Mouse (Mus musculus) hindbrain, embryonic 12.5 days (tissue): ENCODE data around the gene Foxo3. TPM values are rescaled to one million over a fixed set of nuclear protein-coding genes. Genes with fewer than 3 reads are reported as not detected.

Experiments
- ATAC-seq: fragments of 200-750 bp; cut with Nextera tagmentation; 2 replicates; pipeline ENCODE4 v1.8.0; 2017; ENCODE audit warnings: moderate TSS enrichment; ENCODE audit not compliant: low FRiP score
- H3K27ac ChIP-seq: fragments of 300-500 bp; sonication (generic); 2 replicates; pipeline ENCODE4 v1.5.1; 2016; ENCODE audit warnings: mild to moderate bottlenecking
- H3K27me3 ChIP-seq: fragments of 300-500 bp; sonication (generic); 2 replicates; pipeline ENCODE4 v1.6.1; 2016; ENCODE audit warnings: mild to moderate bottlenecking
- H3K36me3 ChIP-seq: fragments of 300-500 bp; sonication (generic); 2 replicates; pipeline ENCODE4 v1.6.1; 2016; ENCODE audit warnings: mild to moderate bottlenecking
- H3K4me1 ChIP-seq: fragments of 300-500 bp; sonication (generic); 2 replicates; pipeline ENCODE4 v1.6.1; 2016
- H3K4me2 ChIP-seq: fragments of 300-500 bp; sonication (generic); replicated peaks from 2 replicates; pipeline ENCODE4 v1.6.1; 2016; ENCODE audit warnings: mild to moderate bottlenecking
- H3K4me3 ChIP-seq: fragments of 300-500 bp; sonication (generic); 2 replicates; pipeline ENCODE4 v1.5.1; 2016; ENCODE audit warnings: mild to moderate bottlenecking
- H3K9ac ChIP-seq: fragments of 300-500 bp; sonication (generic); 2 replicates; pipeline ENCODE4 v1.6.1; 2016; ENCODE audit warnings: mild to moderate bottlenecking, moderate library complexity
- H3K9me3 ChIP-seq: fragments of 300-500 bp; sonication (generic); replicated peaks from 2 replicates; pipeline ENCODE4 v1.6.1; 2016; ENCODE audit warnings: mild to moderate bottlenecking
- WGBS: fragments of 180-500 bp; shearing (Covaris S2); methylation state at CpG from one replicate; pipeline ENCODE4 v1.1.7; 2016; 5-methylcytosine and 5-hydroxymethylcytosine counted together
- polyA plus RNA-seq: library from polyadenylated mRNA; unstranded; fragments of >200 nt; fragmentation: Nextera tagmentation; extraction: Ambion mirVana; gene quantifications from 2 replicates; pipeline ENCODE4 v1.2.1, GENCODE M21; 2016

Foxo3 gene
- polyA plus RNA-seq, 1 experiment from 2014 or later, result 5.0 TPM

GRCm38 (mm10) chr10:42186941-42187401, 89.6 kb downstream of the Foxo3 start:
- H3K4me3 ChIP-seq, result no peak overlapping the region
- no peak overlapping the region for H3K4me2 ChIP-seq
- H3K4me1 ChIP-seq, result peaks cover 10% of the 10 kb centered on the region
- H3K36me3 ChIP-seq, result peaks cover 21% of the 10 kb centered on the region; the same call in 1 of the 2 replicates
- H3K9me3 ChIP-seq, result no peaks in the 10 kb centered on the region
- no peak for ATAC-seq
- H3K9ac ChIP-seq, result no peak overlapping the region
- 84% methylated on average over 9 of the region's 9 CpGs for WGBS
- H3K27ac ChIP-seq, result no peak overlapping the region
- no peaks in the 10 kb centered on the region for H3K27me3 ChIP-seq

- Histone ChIP-seq H3K36me3 (peaks cover 19% of the 10 kb centered on the region; the same call in 1 of the 2 replicates), H3K27ac (no peak overlapping the region), H3K9me3 (no peaks in the 10 kb centered on the region), H3K4me1 (no peaks in the 10 kb centered on the region), H3K27me3 (no peaks in the 10 kb centered on the region), H3K9ac (no peak overlapping the region), H3K4me3 (no peak overlapping the region), H3K4me2 (no peak overlapping the region)
- 89% methylated on average over 8 of the region's 8 CpGs for WGBS
- no peak for ATAC-seq
These were observed 96.2 kb downstream of the Foxo3 start for GRCm38 (mm10) chr10:42180333-42180732.

GRCm38 (mm10) chr10:42178751-42179150, 97.8 kb downstream of the Foxo3 start:
- 86% methylated on average over 11 of the region's 11 CpGs for WGBS
- Histone ChIP-seq H3K4me1 (no peaks in the 10 kb centered on the region), H3K9ac (no peak overlapping the region), H3K36me3 (peaks cover 6% of the 10 kb centered on the region; the same call in 1 of the 2 replicates), H3K4me2 (no peak overlapping the region), H3K27me3 (no peaks in the 10 kb centered on the region), H3K9me3 (no peaks in the 10 kb centered on the region), H3K27ac (no peak overlapping the region), H3K4me3 (no peak overlapping the region)
- ATAC-seq, result no peak

GRCm38 (mm10) chr10:42177771-42178674, 98.5 kb downstream of the Foxo3 start:
- no peak overlapping the region for H3K4me2 ChIP-seq
- H3K27ac ChIP-seq, result no peak overlapping the region
- no peaks in the 10 kb centered on the region for H3K27me3 ChIP-seq
- ATAC-seq, result no peak
- WGBS, result 88% methylated on average over 16 of the region's 16 CpGs
- no peaks in the 10 kb centered on the region for H3K9me3 ChIP-seq
- no peak overlapping the region for H3K4me3 ChIP-seq
- no peaks in the 10 kb centered on the region for H3K36me3 ChIP-seq
- H3K9ac ChIP-seq, result no peak overlapping the region
- no peaks in the 10 kb centered on the region for H3K4me1 ChIP-seq

- Histone ChIP-seq H3K4me3 (no peak overlapping the region), H3K4me2 (no peak overlapping the region), H3K4me1 (no peaks in the 10 kb centered on the region), H3K27me3 (no peaks in the 10 kb centered on the region), H3K27ac (no peak overlapping the region), H3K36me3 (no peaks in the 10 kb centered on the region), H3K9ac (no peak overlapping the region), H3K9me3 (no peaks in the 10 kb centered on the region)
- 87% methylated on average over 5 of the region's 5 CpGs for WGBS
- no peak for ATAC-seq
These were observed 102.3 kb downstream of the Foxo3 start for GRCm38 (mm10) chr10:42174283-42174682.

GRCm38 (mm10) chr10:42173839-42174238, 102.7 kb downstream of the Foxo3 start:
- Histone ChIP-seq H3K9me3 (no peaks in the 10 kb centered on the region), H3K4me2 (no peak overlapping the region), H3K27me3 (no peaks in the 10 kb centered on the region), H3K27ac (no peak overlapping the region), H3K36me3 (no peaks in the 10 kb centered on the region), H3K4me1 (no peaks in the 10 kb centered on the region), H3K9ac (no peak overlapping the region), H3K4me3 (no peak overlapping the region)
- WGBS, result 50% methylated on average over 1 of the region's 1 CpGs
- no peak for ATAC-seq

GRCm38 (mm10) chr10:42170889-42171347, 105.6 kb downstream of the Foxo3 start:
- Histone ChIP-seq H3K4me1 (no peaks in the 10 kb centered on the region), H3K4me2 (no peak overlapping the region), H3K36me3 (no peaks in the 10 kb centered on the region), H3K4me3 (no peak overlapping the region), H3K27ac (no peak overlapping the region), H3K9ac (no peak overlapping the region), H3K9me3 (no peaks in the 10 kb centered on the region), H3K27me3 (no peaks in the 10 kb centered on the region)
- ATAC-seq, result no peak
- WGBS, result 18% methylated on average over 5 of the region's 5 CpGs

- Histone ChIP-seq H3K36me3 (no peaks in the 10 kb centered on the region), H3K9ac (no peak overlapping the region), H3K27me3 (no peaks in the 10 kb centered on the region), H3K27ac (no peak overlapping the region), H3K4me1 (no peaks in the 10 kb centered on the region), H3K4me2 (no peak overlapping the region), H3K4me3 (no peak overlapping the region), H3K9me3 (no peaks in the 10 kb centered on the region)
- 85% methylated on average over 5 of the region's 5 CpGs for WGBS
- no peak for ATAC-seq
These were observed 106.4 kb downstream of the Foxo3 start for GRCm38 (mm10) chr10:42170201-42170600.

- H3K4me1 ChIP-seq, result peaks cover 7% of the 10 kb centered on the region; the same call in 1 of the 2 replicates
- no peak for ATAC-seq
- H3K9ac ChIP-seq, result no peak overlapping the region
- WGBS, result 79% methylated on average over 2 of the region's 2 CpGs
- no peak overlapping the region for H3K4me3 ChIP-seq
- no peaks in the 10 kb centered on the region for H3K27me3 ChIP-seq
- H3K36me3 ChIP-seq, result no peaks in the 10 kb centered on the region
- H3K9me3 ChIP-seq, result peaks cover 4% of the 10 kb centered on the region; the same call in 1 of the 2 replicates
- H3K27ac ChIP-seq, result no peak overlapping the region
- H3K4me2 ChIP-seq, result no peak overlapping the region
These were observed 121.8 kb downstream of the Foxo3 start for GRCm38 (mm10) chr10:42154727-42155126.

- WGBS, result 36% methylated on average over 14 of the region's 14 CpGs
- no peak overlapping the region for H3K4me3 ChIP-seq
- no peak for ATAC-seq
- H3K4me1 ChIP-seq, result peaks cover 7% of the 10 kb centered on the region; the same call in 1 of the 2 replicates
- no peaks in the 10 kb centered on the region for H3K9me3 ChIP-seq
- no peaks in the 10 kb centered on the region for H3K36me3 ChIP-seq
- H3K9ac ChIP-seq, result peak overlapping the region; percentile 29; the same call in 1 of the 2 replicates
- H3K27ac ChIP-seq, result 0 out of 2 replicates have a peak overlapping the region, but pooled peaks have one; percentile 9
- H3K27me3 ChIP-seq, result no peaks in the 10 kb centered on the region
- no peak overlapping the region for H3K4me2 ChIP-seq
These were observed 123.9 kb downstream of the Foxo3 start for GRCm38 (mm10) chr10:42152426-42153205.

- ATAC-seq, result no peak
These were observed 126.8 kb downstream of the Foxo3 start for GRCm38 (mm10) chr10:42149767-42150166.

GRCm38 (mm10) chr10:42148326-42148725, 128.2 kb downstream of the Foxo3 start:
- Histone ChIP-seq H3K9ac (no peak overlapping the region), H3K4me2 (no peak overlapping the region), H3K27me3 (no peaks in the 10 kb centered on the region), H3K4me3 (no peak overlapping the region), H3K4me1 (peaks cover 7% of the 10 kb centered on the region; the same call in 1 of the 2 replicates), H3K36me3 (no peaks in the 10 kb centered on the region), H3K9me3 (no peaks in the 10 kb centered on the region), H3K27ac (no peak overlapping the region)
- 82% methylated on average over 3 of the region's 3 CpGs for WGBS
- ATAC-seq, result no peak

More at GRCm38 (mm10) chr10:42149767-42150166, 126.8 kb downstream of the Foxo3 start:
- Histone ChIP-seq H3K9me3 (no peaks in the 10 kb centered on the region), H3K27me3 (no peaks in the 10 kb centered on the region), H3K27ac (no peak overlapping the region), H3K36me3 (no peaks in the 10 kb centered on the region), H3K4me2 (no peak overlapping the region), H3K9ac (no peak overlapping the region), H3K4me3 (no peak overlapping the region), H3K4me1 (peaks cover 7% of the 10 kb centered on the region; the same call in 1 of the 2 replicates)
- WGBS, result 89% methylated on average over 3 of the region's 3 CpGs
